Mouse (Mus musculus): ENCODE measurements around the gene Acvr1b. TPM values are rescaled to one million over a fixed set of nuclear protein-coding genes. Genes with fewer than 3 reads are reported as not detected.

The Acvr1b gene
- total and polyA plus RNA-seq, 3 experiments = 2.7 to 4.8 (median 2.9) TPM

DNA sequence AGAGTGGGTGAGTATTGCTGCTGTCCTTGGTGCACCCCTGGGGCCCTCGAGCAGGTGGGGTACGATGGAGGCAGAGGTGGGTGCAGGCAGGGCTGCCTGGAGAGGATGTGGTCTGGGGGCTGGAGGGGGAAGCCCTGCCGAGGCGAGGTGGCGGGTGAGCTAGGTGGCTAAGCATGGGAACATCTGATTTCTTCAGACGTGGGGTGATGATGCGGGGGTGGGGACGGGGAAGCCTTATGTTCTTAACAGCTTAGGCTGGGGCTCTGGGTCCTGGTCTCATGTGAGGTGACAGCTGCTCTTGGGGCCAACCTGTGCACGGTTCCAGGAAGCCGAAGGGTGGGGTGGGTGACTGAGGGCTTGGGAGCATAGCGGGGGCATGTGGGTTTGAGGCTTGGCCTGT is 84.6 kb downstream of the Acvr1b start:
- Histone ChIP-seq H3K9ac (ENCODE audit: insufficient read depth, low read depth) (no peak overlapping the region), H3K4me3 (replicated peaks in 1 of 3; ENCODE audit: low read depth in 2 of 3, low read length in 2 of 3, poor library complexity in 1 of 3) (no peak overlapping the region), H3K4me1 (ENCODE audit: control insufficient read depth in 1 of 2, insufficient read depth in 2 of 2) (peaks cover 35 to 70% of the 10 kb centered on the region in 2 experiments), H3K27ac (ENCODE audit: insufficient read depth, low read depth) (no peak overlapping the region), H3K9me3 (replicated peaks; ENCODE audit: low read length) (no peaks in the 10 kb centered on the region), H3K4me2 (ENCODE audit: insufficient read depth, low read depth, poor library complexity, severe bottlenecking) (no peak overlapping the region), H3K27me3 (replicated peaks) (peaks cover 18% of the 10 kb centered on the region), H3K36me3 (replicated peaks in 1 of 2; ENCODE audit: control insufficient read depth in 1 of 2, insufficient read depth in 1 of 2, low read length in 1 of 2) (no peaks in the 10 kb centered on the region), H3K79me2 (replicated peaks; ENCODE audit: control insufficient read depth, extremely low read depth, insufficient read depth, poor library complexity, severe bottlenecking) (no peaks in the 10 kb centered on the region)
- in situ Hi-C loops (cut with MboI; ENCODE audit: low pct_ligation_motif_present, low pct_unique_long_range_greater_than_20kb, low sequenced_read_pairs) (no loop called here), dilution Hi-C loops (cut with MboI; ENCODE audit: extremely low pct_ligation_motif_present, extremely low pct_unique_long_range_greater_than_20kb, low sequenced_read_pairs) (no loop called here)
- TF ChIP-seq USF1 (IDR thresholded peaks at IDR 0.05; ENCODE audit: low read depth, low read length) (no peak), ELF1 (IDR thresholded peaks at IDR 0.05; ENCODE audit: low read depth, low read length) (no peak), RAD21 (IDR thresholded peaks at IDR 0.05; ENCODE audit: low read depth, low read length) (no peak), TBP (conservative IDR thresholded peaks at IDR 0.05; ENCODE audit: low read depth, low read length) (no peak), HCFC1 (IDR thresholded peaks at IDR 0.05; ENCODE audit: low read depth, low read length) (no peak), SIN3A (IDR thresholded peaks at IDR 0.05; ENCODE audit: low read length) (no peak), BHLHE40 (IDR thresholded peaks at IDR 0.05; ENCODE audit: low read depth, low read length) (peak; percentile 7; the same call in 1 of the 2 replicates), MAZ (IDR thresholded peaks at IDR 0.05; ENCODE audit: low read depth, low read length) (no peak)
- no peak for DNase-seq (ENCODE audit: extremely low read depth)

DNA sequence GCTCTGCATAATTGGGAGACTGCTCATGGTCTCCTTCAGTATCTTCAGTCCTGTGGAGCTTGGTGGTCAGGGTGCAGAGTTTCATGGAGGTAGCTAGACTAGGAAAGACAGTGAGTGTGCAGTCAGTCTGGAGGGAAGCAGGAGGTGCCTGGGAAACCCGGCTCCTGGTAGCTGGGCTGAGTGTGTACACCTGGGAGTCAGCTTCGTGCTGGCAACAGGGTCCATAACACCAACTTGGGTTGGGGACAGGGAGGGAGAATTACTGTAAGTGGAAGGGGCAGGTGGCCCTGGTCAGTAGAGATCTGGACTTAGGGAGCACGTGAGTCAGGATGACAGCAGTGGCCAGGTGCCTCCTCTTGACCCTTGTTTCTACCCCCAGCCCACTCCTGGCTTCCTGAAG is 86.1 kb downstream of the Acvr1b start:
- H3K79me2 ChIP-seq (replicated peaks; ENCODE audit: control insufficient read depth, extremely low read depth, insufficient read depth, poor library complexity, severe bottlenecking) = no peaks in the 10 kb centered on the region
- no peaks in the 10 kb centered on the region for H3K36me3 ChIP-seq (replicated peaks in 1 of 2; ENCODE audit: control insufficient read depth in 1 of 2, insufficient read depth in 1 of 2, low read length in 1 of 2)
- H3K27ac ChIP-seq (ENCODE audit: insufficient read depth, low read depth) = no peak overlapping the region
- DNase-seq (ENCODE audit: extremely low read depth) = no peak
- H3K4me2 ChIP-seq (ENCODE audit: insufficient read depth, low read depth, poor library complexity, severe bottlenecking) = no peak overlapping the region
- H3K4me1 ChIP-seq (ENCODE audit: control insufficient read depth in 1 of 2, insufficient read depth in 2 of 2) = peaks cover 29 to 58% of the 10 kb centered on the region in 2 experiments
- dilution Hi-C loops (cut with MboI; ENCODE audit: extremely low pct_ligation_motif_present, extremely low pct_unique_long_range_greater_than_20kb, low sequenced_read_pairs) = no loop called here
- peaks cover 19% of the 10 kb centered on the region for H3K27me3 ChIP-seq (replicated peaks)
- no peaks in the 10 kb centered on the region for H3K9me3 ChIP-seq (replicated peaks; ENCODE audit: low read length)
- H3K4me3 ChIP-seq (replicated peaks in 1 of 3; ENCODE audit: low read depth in 2 of 3, low read length in 2 of 3, poor library complexity in 1 of 3) = no peak overlapping the region
- no peak for TF ChIP-seq ELF1 (IDR thresholded peaks at IDR 0.05; ENCODE audit: low read depth, low read length)
- TF ChIP-seq IRF4 (IDR thresholded peaks at IDR 0.05; ENCODE audit: low read depth, low read length) = no peak
- TF ChIP-seq CTCF (conservative IDR thresholded peaks at IDR 0.05 in 1 of 2, IDR thresholded peaks at IDR 0.05 in 1 of 2; ENCODE audit: low read depth in 2 of 2, low read length in 2 of 2) = no peak
- TF ChIP-seq E2F4 (IDR thresholded peaks at IDR 0.05; ENCODE audit: insufficient replicate concordance, low read depth, low read length) = no peak
- no peak for TF ChIP-seq ZMIZ1 (IDR thresholded peaks at IDR 0.05; ENCODE audit: low read depth, low read length)
- TF ChIP-seq USF1 (IDR thresholded peaks at IDR 0.05; ENCODE audit: low read depth, low read length) = no peak
- TF ChIP-seq HCFC1 (IDR thresholded peaks at IDR 0.05; ENCODE audit: low read depth, low read length) = no peak
- no peak for TF ChIP-seq JUND (conservative IDR thresholded peaks at IDR 0.05; ENCODE audit: low read depth, low read length)
- TF ChIP-seq ZC3H11A (IDR thresholded peaks at IDR 0.05; ENCODE audit: low read depth, low read length) = no peak
- in situ Hi-C loops (cut with MboI; ENCODE audit: low pct_ligation_motif_present, low pct_unique_long_range_greater_than_20kb, low sequenced_read_pairs) = no loop called here
- no peak overlapping the region for H3K9ac ChIP-seq (ENCODE audit: insufficient read depth, low read depth)

DNA sequence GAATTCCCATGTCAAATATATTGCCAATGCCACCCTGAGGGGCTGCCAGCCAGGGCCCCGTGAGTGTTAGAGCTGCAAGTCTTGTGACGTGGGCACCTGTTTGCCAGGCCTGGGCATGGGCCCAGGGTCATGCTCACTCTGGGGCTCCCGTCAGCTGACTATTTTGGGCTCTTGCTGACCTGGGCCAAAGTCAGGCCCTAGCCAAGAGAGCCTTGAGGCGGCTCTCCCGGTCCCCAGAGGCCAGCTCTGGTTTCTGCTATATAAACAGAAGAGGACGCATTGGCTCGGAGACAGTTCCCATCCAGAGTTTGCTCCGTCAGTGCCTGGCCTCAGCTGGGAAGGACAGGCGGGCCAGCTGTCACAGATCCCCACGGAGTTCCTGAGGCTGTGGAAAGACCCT is 86.5 kb downstream of the Acvr1b start:
- Histone ChIP-seq H3K4me3 (replicated peaks in 1 of 3; ENCODE audit: low read depth in 2 of 3, low read length in 2 of 3, poor library complexity in 1 of 3) (no peak overlapping the region), H3K4me1 (ENCODE audit: control insufficient read depth in 1 of 2, insufficient read depth in 2 of 2) (peaks cover 29 to 55% of the 10 kb centered on the region in 2 experiments), H3K4me2 (ENCODE audit: insufficient read depth, low read depth, poor library complexity, severe bottlenecking) (no peak overlapping the region), H3K27ac (ENCODE audit: insufficient read depth, low read depth) (no peak overlapping the region), H3K79me2 (replicated peaks; ENCODE audit: control insufficient read depth, extremely low read depth, insufficient read depth, poor library complexity, severe bottlenecking) (no peaks in the 10 kb centered on the region), H3K36me3 (replicated peaks in 1 of 2; ENCODE audit: control insufficient read depth in 1 of 2, insufficient read depth in 1 of 2, low read length in 1 of 2) (no peaks in the 10 kb centered on the region), H3K9ac (ENCODE audit: insufficient read depth, low read depth) (no peak overlapping the region), H3K9me3 (replicated peaks; ENCODE audit: low read length) (no peaks in the 10 kb centered on the region), H3K27me3 (replicated peaks) (peaks cover 21% of the 10 kb centered on the region)
- in situ Hi-C loops (cut with MboI; ENCODE audit: low pct_ligation_motif_present, low pct_unique_long_range_greater_than_20kb, low sequenced_read_pairs) = no loop called here
- TF ChIP-seq RAD21 (IDR thresholded peaks at IDR 0.05; ENCODE audit: low read depth, low read length) (no peak), MAFK (IDR thresholded peaks at IDR 0.05; ENCODE audit: insufficient replicate concordance, low read length) (no peak), UBTF (IDR thresholded peaks at IDR 0.05; ENCODE audit: low read depth, low read length) (no peak)
- dilution Hi-C loops (cut with MboI; ENCODE audit: extremely low pct_ligation_motif_present, extremely low pct_unique_long_range_greater_than_20kb, low sequenced_read_pairs) = no loop called here
- no peak for DNase-seq (ENCODE audit: extremely low read depth)
